Mouse (Mus musculus): ENCODE data around the gene Guca1a. TPM values are rescaled to one million over a fixed set of nuclear protein-coding genes. Genes with fewer than 3 reads are reported as not detected.

The Guca1a gene
- polyA plus RNA-seq (2016; fragmentation: Nextera tagmentation; extraction: Ambion mirVana) = 5.2 and 5.8 TPM in 2 replicates

DNA sequence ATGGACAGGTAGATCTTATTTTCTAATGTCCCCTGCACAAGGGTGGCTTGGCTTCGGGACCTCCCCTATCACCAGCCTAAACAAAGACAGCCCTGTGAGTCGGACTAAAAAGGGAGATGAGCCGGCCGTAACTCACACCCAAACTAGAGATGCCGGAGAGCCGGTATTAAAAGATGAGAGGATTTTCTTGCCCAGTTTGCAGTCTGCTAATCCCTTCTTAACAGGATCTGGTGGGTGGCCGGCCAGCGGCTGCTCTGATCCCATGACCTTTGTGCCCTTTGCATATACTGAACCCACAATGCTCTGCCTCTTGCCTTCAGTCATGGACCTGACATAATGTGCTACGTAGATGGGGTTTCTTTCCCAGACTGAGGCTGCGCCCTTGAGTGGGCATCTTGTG is at the start of gene Guca1a:
Guca1a (minus strand) TSS at position 134 of the 400 bp plus-strand sequence.
- Histone ChIP-seq H3K36me3 (no peaks in the 10 kb centered on the region), H3K9me3 (replicated peaks) (no peaks in the 10 kb centered on the region), H3K4me3 (peak within 1 kb of the TSS; percentile 22; the same call in 1 of the 2 replicates), H3K27me3 (ENCODE audit: low read depth, poor library complexity, severe bottlenecking) (peaks cover 73% of the 10 kb centered on the region), H3K4me1 (peaks cover 25% of the 10 kb centered on the region), H3K27ac (replicated peaks) (peak within 1 kb of the TSS; percentile 46; the same call in 1 of the 2 replicates)
- 14% methylated on average over 10 of the region's 10 CpGs for WGBS
- peak; percentile 71 for DNase-seq (ENCODE audit: low spot score)

DNA sequence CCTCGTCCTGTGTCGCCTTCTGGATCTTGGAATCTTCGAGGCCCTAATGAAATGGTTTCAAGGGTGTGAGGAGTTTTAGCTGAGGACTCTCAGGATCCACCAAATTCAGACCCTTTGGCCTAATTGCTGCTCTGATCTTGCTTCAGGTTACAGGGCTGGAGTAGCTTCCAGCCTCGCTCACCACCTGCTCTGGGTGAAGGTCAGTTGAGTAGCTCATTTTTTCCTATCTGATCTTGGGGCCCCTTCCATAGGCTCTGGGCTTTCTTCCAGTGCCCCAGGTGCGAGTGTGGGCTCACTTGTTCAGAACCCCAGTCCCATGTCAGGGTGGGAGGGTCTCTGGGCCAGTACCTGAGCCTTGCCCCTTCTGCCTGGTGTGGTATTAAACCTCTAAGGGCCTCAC is 49.0 kb upstream of the Guca1a start:
- H3K9me3 ChIP-seq (replicated peaks) = no peaks in the 10 kb centered on the region
- H3K4me3 ChIP-seq = no peak overlapping the region
- peaks cover 9% of the 10 kb centered on the region for H3K27me3 ChIP-seq (ENCODE audit: low read depth, poor library complexity, severe bottlenecking)
- 80% methylated on average over 5 of the region's 5 CpGs for WGBS
- DNase-seq (ENCODE audit: low spot score) = no peak
- peaks cover 38% of the 10 kb centered on the region for H3K4me1 ChIP-seq
- H3K36me3 ChIP-seq = no peaks in the 10 kb centered on the region
- H3K27ac ChIP-seq (replicated peaks) = no peak overlapping the region

DNA sequence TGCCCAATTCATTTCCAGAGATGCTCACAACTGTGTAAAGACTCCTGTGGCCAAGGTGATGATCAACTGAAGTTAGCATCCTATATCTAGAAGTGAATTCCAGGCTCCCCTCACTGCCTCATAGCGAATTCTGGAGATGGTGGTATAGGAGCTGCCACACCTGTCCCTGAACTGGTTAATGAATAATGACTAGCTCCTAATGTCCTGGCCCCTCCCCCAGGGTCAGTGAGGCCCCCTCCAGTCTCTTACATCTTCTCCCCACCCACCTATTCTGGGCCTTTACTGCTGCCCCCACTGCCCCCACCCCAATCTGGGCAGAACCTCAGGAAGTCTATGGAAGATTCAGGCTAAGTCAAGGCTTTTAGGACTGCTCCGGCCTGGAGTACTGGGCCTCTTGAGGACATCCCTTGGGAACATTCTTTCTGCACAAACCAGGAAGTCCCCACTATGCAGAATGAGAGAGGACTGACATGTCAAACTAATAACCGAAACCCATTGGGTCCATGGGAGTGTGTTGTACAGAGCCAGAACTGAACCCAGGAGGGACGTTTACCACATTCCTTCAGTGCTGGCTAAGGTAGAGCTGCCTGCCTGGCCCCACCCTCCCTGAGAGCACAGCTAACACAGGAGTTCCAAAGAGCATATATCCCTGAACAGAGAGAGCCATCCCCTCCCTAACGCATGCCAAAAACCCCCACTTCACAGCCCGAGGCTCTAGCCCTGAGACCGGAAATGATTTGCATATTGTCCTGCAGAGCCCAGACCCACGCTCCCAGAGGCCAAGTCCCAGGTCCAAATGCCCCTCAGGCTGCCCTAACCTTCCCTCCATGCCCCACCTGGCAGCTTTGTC is 48.4 kb upstream of the Guca1a start:
- H3K27ac ChIP-seq (replicated peaks) = no peak overlapping the region
- no peaks in the 10 kb centered on the region for H3K9me3 ChIP-seq (replicated peaks)
- H3K36me3 ChIP-seq = no peaks in the 10 kb centered on the region
- no peak for DNase-seq (ENCODE audit: low spot score)
- H3K4me3 ChIP-seq = no peak overlapping the region
- peaks cover 38% of the 10 kb centered on the region for H3K4me1 ChIP-seq
- H3K27me3 ChIP-seq (ENCODE audit: low read depth, poor library complexity, severe bottlenecking) = peaks cover 9% of the 10 kb centered on the region
- WGBS = 46% methylated on average over 8 of the region's 8 CpGs

DNA sequence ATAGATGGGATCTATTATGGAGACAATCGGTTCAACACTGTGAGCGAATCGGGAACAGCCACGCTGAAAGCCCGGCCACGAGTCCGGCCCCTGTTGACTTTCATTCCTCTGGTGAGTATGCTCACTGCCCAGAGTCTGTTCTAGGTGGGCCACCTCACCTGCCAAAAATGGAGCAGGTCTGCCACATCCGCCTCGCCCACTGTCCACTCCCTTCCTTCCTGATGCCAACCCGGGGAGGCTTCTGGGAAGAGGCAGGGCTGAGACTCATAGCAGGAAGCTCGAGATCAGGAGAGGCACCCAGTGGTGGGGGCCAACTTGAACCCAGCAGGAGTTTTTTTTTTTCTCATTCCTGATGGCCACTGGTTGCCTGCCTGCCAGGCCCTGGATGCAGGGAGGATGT is 46.2 kb upstream of the Guca1a start:
- Histone ChIP-seq H3K4me1 (peaks cover 37% of the 10 kb centered on the region), H3K27ac (replicated peaks) (no peak overlapping the region), H3K9me3 (replicated peaks) (no peaks in the 10 kb centered on the region), H3K27me3 (ENCODE audit: low read depth, poor library complexity, severe bottlenecking) (peaks cover 9% of the 10 kb centered on the region), H3K36me3 (no peaks in the 10 kb centered on the region), H3K4me3 (no peak overlapping the region)
- DNase-seq (ENCODE audit: low spot score) = no peak
- WGBS = 88% methylated on average over 11 of the region's 11 CpGs

- H3K9me3 ChIP-seq (replicated peaks) = no peaks in the 10 kb centered on the region
- no peak overlapping the region for H3K27ac ChIP-seq (replicated peaks)
- WGBS = 71% methylated on average over 9 of the region's 9 CpGs
- peaks cover 42% of the 10 kb centered on the region for H3K4me1 ChIP-seq
- peaks cover 10% of the 10 kb centered on the region for H3K27me3 ChIP-seq (ENCODE audit: low read depth, poor library complexity, severe bottlenecking)
- DNase-seq (ENCODE audit: low spot score) = no peak
- no peaks in the 10 kb centered on the region for H3K36me3 ChIP-seq
- H3K4me3 ChIP-seq = no peak overlapping the region
Observed at GRCm38 (mm10) chr17:47446025-47446424, 45.6 kb upstream of the Guca1a start.

DNA sequence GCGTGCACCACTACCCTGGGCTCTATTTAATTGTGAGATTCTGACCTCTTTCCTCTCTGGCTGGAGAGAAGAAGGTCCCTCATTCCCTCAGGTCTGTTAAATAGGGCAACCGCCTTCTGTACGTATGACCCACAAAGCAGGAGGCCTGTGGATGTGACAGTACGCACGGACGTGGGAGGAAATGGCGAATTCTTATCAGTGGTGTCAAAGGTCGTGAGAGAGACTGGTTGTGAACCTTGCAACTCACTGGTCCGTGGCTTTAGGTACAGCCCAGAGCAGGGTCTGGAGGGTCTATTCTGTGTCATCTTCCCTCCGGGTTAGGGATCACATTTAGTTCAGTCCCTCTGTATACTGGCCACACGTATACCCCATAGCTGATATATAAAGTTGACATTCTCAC is 45.1 kb upstream of the Guca1a start:
- H3K9me3 ChIP-seq (replicated peaks) = no peaks in the 10 kb centered on the region
- H3K27ac ChIP-seq (replicated peaks) = no peak overlapping the region
- 73% methylated on average over 11 of the region's 11 CpGs for WGBS
- peaks cover 47% of the 10 kb centered on the region for H3K4me1 ChIP-seq
- H3K4me3 ChIP-seq = no peak overlapping the region
- no peak for DNase-seq (ENCODE audit: low spot score)
- H3K27me3 ChIP-seq (ENCODE audit: low read depth, poor library complexity, severe bottlenecking) = peaks cover 15% of the 10 kb centered on the region
- H3K36me3 ChIP-seq = no peaks in the 10 kb centered on the region

GRCm38 (mm10) chr17:47444113-47444512 is 43.7 kb upstream of the Guca1a start:
- Histone ChIP-seq H3K4me1 (peaks cover 48% of the 10 kb centered on the region), H3K4me3 (no peak overlapping the region), H3K36me3 (no peaks in the 10 kb centered on the region), H3K27me3 (ENCODE audit: low read depth, poor library complexity, severe bottlenecking) (peaks cover 21% of the 10 kb centered on the region), H3K27ac (replicated peaks) (no peak overlapping the region), H3K9me3 (replicated peaks) (no peaks in the 10 kb centered on the region)
- WGBS = 83% methylated on average over 6 of the region's 6 CpGs
- no peak for DNase-seq (ENCODE audit: low spot score)

GRCm38 (mm10) chr17:47442271-47442670 is 41.9 kb upstream of the Guca1a start:
- 80% methylated on average over 3 of the region's 3 CpGs for WGBS

DNA sequence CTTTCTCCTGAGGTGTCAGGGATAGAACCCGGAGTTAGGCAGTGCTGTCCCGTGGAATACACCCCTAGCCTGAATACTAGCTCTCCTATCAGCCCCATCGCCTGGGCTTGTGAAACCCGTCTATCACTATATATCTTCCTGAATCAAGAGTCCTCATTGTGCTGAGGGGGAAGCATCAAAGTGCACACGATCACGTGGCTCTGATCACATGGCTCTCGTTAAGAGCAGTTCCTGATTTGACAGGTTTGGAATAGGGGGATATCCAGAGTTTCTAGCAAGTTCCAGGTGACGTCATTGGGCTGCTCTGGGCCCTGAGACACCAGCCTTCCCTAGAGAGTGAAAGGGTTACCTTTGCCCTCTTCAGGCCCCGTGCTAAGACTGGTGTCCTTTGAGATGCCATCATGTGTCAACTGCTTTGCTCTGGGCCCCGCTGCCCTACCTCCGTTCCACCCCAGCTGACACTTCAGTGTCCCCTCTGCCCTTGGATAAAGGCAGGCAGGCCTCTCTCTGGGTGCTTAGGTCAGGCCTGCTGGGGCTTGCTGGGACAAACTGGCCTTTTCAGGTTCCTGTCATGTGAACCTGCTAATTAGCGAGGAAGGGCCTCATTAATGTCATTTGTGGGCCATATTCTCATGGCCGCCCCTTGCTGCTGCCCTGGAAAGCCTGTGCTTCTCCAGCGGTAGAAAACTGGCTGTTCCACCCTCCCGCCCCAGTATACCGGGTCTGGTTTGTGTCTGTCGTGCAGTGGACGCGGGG is 41.1 kb upstream of the Guca1a start:
- Histone ChIP-seq H3K4me1 (peaks cover 51% of the 10 kb centered on the region), H3K36me3 (no peaks in the 10 kb centered on the region), H3K27ac (replicated peaks) (0 out of 2 replicates have a peak overlapping the region, but pooled peaks have one; percentile 19), H3K9me3 (replicated peaks) (no peaks in the 10 kb centered on the region), H3K27me3 (ENCODE audit: low read depth, poor library complexity, severe bottlenecking) (peaks cover 47% of the 10 kb centered on the region), H3K4me3 (no peak overlapping the region)
- WGBS = 75% methylated on average over 19 of the region's 19 CpGs
- no peak for DNase-seq (ENCODE audit: low spot score)

More at GRCm38 (mm10) chr17:47442271-47442670, 41.9 kb upstream of the Guca1a start:
- no peak overlapping the region for H3K27ac ChIP-seq (replicated peaks)
- no peaks in the 10 kb centered on the region for H3K36me3 ChIP-seq
- DNase-seq (ENCODE audit: low spot score) = no peak
- H3K4me1 ChIP-seq = peaks cover 46% of the 10 kb centered on the region
- no peaks in the 10 kb centered on the region for H3K9me3 ChIP-seq (replicated peaks)
- H3K4me3 ChIP-seq = no peak overlapping the region
- H3K27me3 ChIP-seq (ENCODE audit: low read depth, poor library complexity, severe bottlenecking) = peaks cover 39% of the 10 kb centered on the region

DNA sequence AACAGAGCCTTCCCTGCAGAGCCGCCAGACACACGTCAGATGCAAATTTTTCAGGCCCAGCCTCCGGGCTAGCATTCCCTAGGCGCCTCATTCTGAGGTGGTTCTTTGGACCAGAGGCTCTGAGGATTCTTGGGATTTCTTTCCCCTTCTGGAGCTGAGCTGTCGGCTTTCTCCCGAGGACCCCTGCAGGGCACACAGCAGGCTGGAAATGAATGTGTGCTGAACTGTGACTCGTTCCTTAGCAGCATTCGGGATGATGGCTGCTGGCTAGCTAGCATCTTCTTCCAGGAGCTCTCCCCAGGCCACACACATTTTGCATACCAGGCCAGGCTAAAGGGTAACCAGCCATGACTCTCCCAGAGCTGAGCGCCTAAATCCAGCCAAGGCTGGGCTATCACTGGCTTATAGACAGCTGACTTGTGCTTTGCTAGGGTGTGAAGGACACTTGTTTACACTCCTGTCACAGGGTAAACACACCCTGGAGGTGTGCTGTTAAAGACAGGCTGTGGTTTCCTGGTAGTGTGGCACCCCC is 40.0 kb upstream of the Guca1a start:
- peaks cover 56% of the 10 kb centered on the region for H3K27me3 ChIP-seq (ENCODE audit: low read depth, poor library complexity, severe bottlenecking)
- 3% methylated on average over 9 of the region's 9 CpGs for WGBS

DNA sequence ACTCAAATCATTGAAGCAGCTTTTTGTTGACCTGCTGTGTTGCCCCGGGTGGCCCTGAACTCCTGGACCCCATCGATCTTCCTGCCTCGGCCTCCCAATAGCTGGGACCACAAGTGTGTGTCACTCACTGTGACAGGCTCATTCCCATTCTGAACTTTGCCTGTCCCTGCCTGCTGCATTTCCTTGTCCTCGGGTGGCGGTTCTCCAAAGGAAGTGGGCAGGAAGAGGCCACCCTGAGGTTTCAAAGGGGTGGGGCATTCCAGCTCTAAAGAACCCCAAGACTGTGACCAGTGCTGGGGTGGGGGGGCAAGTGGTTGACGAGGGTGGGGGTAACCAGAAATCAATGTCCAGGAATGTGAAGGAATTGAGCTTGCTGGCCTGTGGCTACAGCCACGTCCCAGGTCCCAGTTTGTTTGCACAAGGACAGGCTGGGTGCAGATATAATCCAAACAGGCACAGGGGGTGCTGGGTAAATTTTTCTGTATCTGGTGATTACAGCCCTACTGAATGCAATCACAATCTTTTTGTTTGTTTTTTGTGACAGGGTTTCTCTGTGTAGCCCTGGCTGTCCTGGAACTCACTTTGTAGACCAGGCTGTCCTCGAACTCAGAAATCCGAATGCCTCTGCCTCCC is 39.1 kb upstream of the Guca1a start:
- H3K36me3 ChIP-seq = no peaks in the 10 kb centered on the region
- WGBS = 42% methylated on average over 9 of the region's 9 CpGs
- no peaks in the 10 kb centered on the region for H3K9me3 ChIP-seq (replicated peaks)
- H3K27me3 ChIP-seq (ENCODE audit: low read depth, poor library complexity, severe bottlenecking) = peaks cover 59% of the 10 kb centered on the region
- no peak for DNase-seq (ENCODE audit: low spot score)
- H3K4me3 ChIP-seq = no peak overlapping the region
- H3K27ac ChIP-seq (replicated peaks) = no peak overlapping the region
- H3K4me1 ChIP-seq = peaks cover 44% of the 10 kb centered on the region

More for the DNA sequence above, 40.0 kb upstream of the Guca1a start:
- H3K36me3 ChIP-seq = no peaks in the 10 kb centered on the region
- H3K4me1 ChIP-seq = peaks cover 46% of the 10 kb centered on the region
- DNase-seq (ENCODE audit: low spot score) = peak; percentile 54
- peak overlapping the region; percentile 6 for H3K27ac ChIP-seq (replicated peaks)
- H3K9me3 ChIP-seq (replicated peaks) = no peaks in the 10 kb centered on the region
- 0 out of 2 replicates have a peak overlapping the region, but pooled peaks have one; percentile 5 for H3K4me3 ChIP-seq

DNA sequence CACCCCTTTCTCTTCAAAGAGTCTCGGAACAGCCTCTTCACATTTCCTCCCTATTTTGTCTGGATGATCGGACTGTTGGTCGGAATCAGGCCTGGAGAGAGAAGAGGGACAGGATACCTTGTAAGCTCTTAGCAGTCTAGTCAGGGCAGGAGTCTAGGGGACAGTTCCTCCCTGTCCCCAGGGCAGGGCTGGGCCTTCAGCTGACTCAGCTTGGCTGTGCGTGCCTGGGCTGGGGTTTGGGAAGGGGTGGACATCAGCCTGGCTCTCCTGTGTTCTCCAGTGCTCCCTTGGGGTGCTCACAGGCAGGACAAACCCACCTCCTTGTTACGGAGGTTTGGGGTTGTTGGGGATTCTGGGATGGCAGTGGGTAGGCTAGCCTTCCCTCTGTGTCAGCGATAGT is 38.2 kb upstream of the Guca1a start:
- H3K27me3 ChIP-seq (ENCODE audit: low read depth, poor library complexity, severe bottlenecking) = peaks cover 59% of the 10 kb centered on the region
- H3K36me3 ChIP-seq = no peaks in the 10 kb centered on the region
- H3K9me3 ChIP-seq (replicated peaks) = no peaks in the 10 kb centered on the region
- H3K4me1 ChIP-seq = peaks cover 44% of the 10 kb centered on the region
- no peak overlapping the region for H3K4me3 ChIP-seq
- no peak overlapping the region for H3K27ac ChIP-seq (replicated peaks)
- DNase-seq (ENCODE audit: low spot score) = no peak
- WGBS = 66% methylated on average over 6 of the region's 6 CpGs
